Mouse (Mus musculus) liver, postnatal 0 days (tissue): Measurements from ENCODE around the gene Lgr6. TPM values are rescaled to one million over a fixed set of nuclear protein-coding genes. Genes with fewer than 3 reads are reported as not detected.

ENCODE experiments used
- ATAC-seq: fragments of 200-750 bp; cut with Nextera tagmentation; 2 replicates; pipeline ENCODE4 v1.8.0; 2017; ENCODE audit warnings: mild to moderate bottlenecking, moderate library complexity
- DNase-seq: peaks from one replicate; pipeline ENCODE4 v3.0.0-alpha.2; 2016
- H3K27ac ChIP-seq: fragments of 300-500 bp; sonication (generic); 2 replicates; pipeline ENCODE4 v1.5.1; 2014; ENCODE audit warnings: antibody characterized with exemption, moderate library complexity, mild to moderate bottlenecking, low read depth
- H3K27me3 ChIP-seq: fragments of 300-500 bp; sonication (generic); 2 replicates; pipeline ENCODE4 v1.6.1; 2014; ENCODE audit warnings: low read length, control low read depth, mixed read lengths; ENCODE audit not compliant: insufficient read depth
- H3K36me3 ChIP-seq: fragments of 300-500 bp; sonication (generic); replicated peaks from 2 replicates; pipeline ENCODE4 v1.6.1; 2014; ENCODE audit warnings: mild to moderate bottlenecking, control low read depth, low read length, moderate library complexity, mixed read lengths; ENCODE audit not compliant: insufficient read depth
- H3K4me1 ChIP-seq: fragments of 300-500 bp; sonication (generic); 2 replicates; pipeline ENCODE4 v1.6.1; 2014; ENCODE audit warnings: antibody characterized with exemption, mild to moderate bottlenecking, control low read depth; ENCODE audit not compliant: insufficient read depth
- H3K4me2 ChIP-seq: fragments of 300-500 bp; sonication (generic); 2 replicates; pipeline ENCODE4 v1.6.1; 2014; ENCODE audit warnings: low read depth, mild to moderate bottlenecking, low read length, moderate library complexity, mixed read lengths
- H3K4me3 ChIP-seq: fragments of 300-500 bp; sonication (generic); 2 replicates; pipeline ENCODE4 v1.5.1; 2014; ENCODE audit warnings: low read depth, low read length
- H3K9ac ChIP-seq: fragments of 300-500 bp; sonication (generic); replicated peaks from 2 replicates; pipeline ENCODE4 v1.6.1; 2014; ENCODE audit warnings: mild to moderate bottlenecking, moderate library complexity
- H3K9me3 ChIP-seq: fragments of 300-500 bp; sonication (generic); 2 replicates; pipeline ENCODE4 v1.6.1; 2016; ENCODE audit warnings: mild to moderate bottlenecking, control low read depth, low read length, mixed read lengths
- CTCF ChIP-seq: sonication (generic); IDR thresholded peaks from 2 replicates; pipeline ENCODE4 v1.5.1; 2016; ENCODE audit warnings: antibody characterized with exemption, low read depth
- EP300 ChIP-seq: IDR thresholded peaks from 2 replicates; pipeline ENCODE4 v1.6.1; 2016; ENCODE audit warnings: antibody characterized with exemption, low read depth, mild to moderate bottlenecking
- WGBS: fragments of 180-500 bp; shearing (Covaris S2); extraction: QIAGEN DNeasy Blood & Tissue Kit; methylation state at CpG from one replicate; pipeline ENCODE4 v1.1.7; 2014; ENCODE audit not compliant: insufficient replicate concordance; 5-methylcytosine and 5-hydroxymethylcytosine counted together
- polyA plus RNA-seq: library from polyadenylated mRNA; unstranded; fragments of >200 nt; fragmentation: Nextera tagmentation; extraction: Ambion mirVana; gene quantifications from 2 replicates; pipeline ENCODE4 v1.2.1, GENCODE M21; 2015

Lgr6 gene
- polyA plus RNA-seq, 1 experiment from 2014 or later: 0.32 TPM

- Histone ChIP-seq H3K4me1 (no peaks in the 10 kb centered on the region), H3K27me3 (no peaks in the 10 kb centered on the region), H3K4me3 (no peak overlapping the region), H3K27ac (no peak overlapping the region), H3K4me2 (no peak overlapping the region), H3K9me3 (no peaks in the 10 kb centered on the region), H3K9ac (no peak overlapping the region), H3K36me3 (no peaks in the 10 kb centered on the region)
- ATAC-seq (no peak), DNase-seq (no peak)
- 83% methylated on average over 7 of the region's 7 CpGs for WGBS
- no peak for TF ChIP-seq EP300
- no peak for TF ChIP-seq CTCF
These were observed 108.6 kb downstream of the Lgr6 start for GRCm38 (mm10) chr1:134996471-134996870.

GRCm38 (mm10) chr1:134995954-134996353 is 109.1 kb downstream of the Lgr6 start:
- peak; percentile 64 for DNase-seq

GRCm38 (mm10) chr1:134995437-134995836 is 109.6 kb downstream of the Lgr6 start:
- Histone ChIP-seq H3K4me1 (no peaks in the 10 kb centered on the region), H3K4me3 (no peak overlapping the region), H3K27me3 (no peaks in the 10 kb centered on the region), H3K36me3 (no peaks in the 10 kb centered on the region), H3K27ac (no peak overlapping the region), H3K9me3 (no peaks in the 10 kb centered on the region), H3K4me2 (no peak overlapping the region), H3K9ac (no peak overlapping the region)
- ATAC-seq (no peak), DNase-seq (no peak)
- TF ChIP-seq CTCF: no peak
- TF ChIP-seq EP300: no peak
- 71% methylated on average over 4 of the region's 4 CpGs for WGBS

More at GRCm38 (mm10) chr1:134995954-134996353, 109.1 kb downstream of the Lgr6 start:
- H3K4me1 ChIP-seq: no peaks in the 10 kb centered on the region
- H3K36me3 ChIP-seq: no peaks in the 10 kb centered on the region
- no peaks in the 10 kb centered on the region for H3K9me3 ChIP-seq
- ATAC-seq: peak; percentile 72; the same call in 1 of the 2 replicates
- H3K27ac ChIP-seq: no peak overlapping the region
- WGBS: 0% methylated on average over 1 of the region's 1 CpGs
- no peak overlapping the region for H3K4me2 ChIP-seq
- TF ChIP-seq CTCF (no peak), EP300 (no peak)
- no peak overlapping the region for H3K4me3 ChIP-seq
- H3K27me3 ChIP-seq: no peaks in the 10 kb centered on the region
- H3K9ac ChIP-seq: no peak overlapping the region

- Histone ChIP-seq H3K27ac (no peak overlapping the region), H3K9ac (no peak overlapping the region), H3K9me3 (no peaks in the 10 kb centered on the region), H3K4me2 (no peak overlapping the region), H3K36me3 (no peaks in the 10 kb centered on the region), H3K4me3 (no peak overlapping the region), H3K27me3 (no peaks in the 10 kb centered on the region), H3K4me1 (no peaks in the 10 kb centered on the region)
- ATAC-seq: no peak
- TF ChIP-seq CTCF: no peak
- TF ChIP-seq EP300: no peak
- no peak for DNase-seq
- WGBS: 76% methylated on average over 3 of the region's 3 CpGs
These were observed 110.3 kb downstream of the Lgr6 start for GRCm38 (mm10) chr1:134994739-134995138.

GRCm38 (mm10) chr1:134992046-134992645 is 112.9 kb downstream of the Lgr6 start:
- H3K27me3 ChIP-seq: peaks cover 15% of the 10 kb centered on the region
- DNase-seq (no peak), ATAC-seq (no peak)
- 29% methylated on average over 8 of the region's 8 CpGs for WGBS
- TF ChIP-seq CTCF: no peak
- TF ChIP-seq EP300: no peak
- no peak overlapping the region for H3K27ac ChIP-seq
- no peak overlapping the region for H3K4me3 ChIP-seq
- H3K4me1 ChIP-seq: peaks cover 5% of the 10 kb centered on the region
- H3K9me3 ChIP-seq: no peaks in the 10 kb centered on the region
- no peak overlapping the region for H3K9ac ChIP-seq
- no peaks in the 10 kb centered on the region for H3K36me3 ChIP-seq
- H3K4me2 ChIP-seq: no peak overlapping the region

GRCm38 (mm10) chr1:134989372-134989771 is 115.7 kb downstream of the Lgr6 start:
- Histone ChIP-seq H3K36me3 (no peaks in the 10 kb centered on the region), H3K4me3 (no peak overlapping the region), H3K4me2 (no peak overlapping the region), H3K9me3 (no peaks in the 10 kb centered on the region), H3K27me3 (peaks cover 20% of the 10 kb centered on the region), H3K9ac (no peak overlapping the region), H3K27ac (no peak overlapping the region), H3K4me1 (peaks cover 5% of the 10 kb centered on the region)
- TF ChIP-seq CTCF (peak; percentile 95), EP300 (no peak)
- WGBS: 8% methylated on average over 7 of the region's 7 CpGs
- peak; percentile 76 for DNase-seq
- no peak for ATAC-seq

GRCm38 (mm10) chr1:134987962-134988341 is 117.1 kb downstream of the Lgr6 start:
- TF ChIP-seq EP300 (no peak), CTCF (no peak)
- Histone ChIP-seq H3K9ac (peak overlapping the region; percentile 18; the same call in 1 of the 2 replicates), H3K4me3 (peak overlapping the region; percentile 33), H3K4me2 (peak overlapping the region; percentile 64), H3K27ac (no peak overlapping the region), H3K9me3 (no peaks in the 10 kb centered on the region), H3K27me3 (peaks cover 20% of the 10 kb centered on the region), H3K4me1 (peaks cover 5% of the 10 kb centered on the region), H3K36me3 (no peaks in the 10 kb centered on the region)
- DNase-seq: no peak
- ATAC-seq: no peak
- 10% methylated on average over 14 of the region's 14 CpGs for WGBS
